Mouse (Mus musculus) urinary bladder, adult 18-20 months (tissue): ENCODE results near the gene Gabbr2.

Source experiments
- DNase-seq, 2 experiments: peaks; one replicate each; pipeline ENCODE4 v3.0.0; 2022; ENCODE audit warnings: low spot score in 2 of 2, mixed read lengths in 2 of 2

Gabbr2 gene

DNA sequence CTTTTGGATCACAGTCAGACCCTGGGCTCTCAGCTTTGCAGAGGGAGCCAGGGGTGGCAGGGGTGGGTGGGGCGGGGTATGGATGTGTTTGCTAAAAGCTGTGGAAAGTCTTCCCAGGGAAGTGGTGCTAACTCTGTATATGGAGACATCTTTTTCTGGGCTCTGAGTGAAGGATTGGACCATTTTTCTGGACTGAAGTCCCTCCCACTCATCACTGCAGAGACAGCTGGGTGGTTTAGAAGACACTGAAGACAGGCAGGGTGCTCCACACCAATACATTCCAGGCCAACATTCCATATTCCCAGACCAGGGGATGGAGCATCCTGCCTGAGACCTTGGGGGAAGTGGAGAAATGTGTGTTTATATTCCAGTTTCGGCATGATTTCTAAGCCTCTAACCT, 125.6 kb downstream of the Gabbr2 start:
- no peak for DNase-seq

- DNase-seq: no peak
These were observed 128.0 kb downstream of the Gabbr2 start for GRCm38 (mm10) chr4:46863721-46864120.

- no peak for DNase-seq
These were observed 129.0 kb downstream of the Gabbr2 start for GRCm38 (mm10) chr4:46862677-46863076.

GRCm38 (mm10) chr4:46860586-46860985, 131.1 kb downstream of the Gabbr2 start:
- DNase-seq: no peak

DNA sequence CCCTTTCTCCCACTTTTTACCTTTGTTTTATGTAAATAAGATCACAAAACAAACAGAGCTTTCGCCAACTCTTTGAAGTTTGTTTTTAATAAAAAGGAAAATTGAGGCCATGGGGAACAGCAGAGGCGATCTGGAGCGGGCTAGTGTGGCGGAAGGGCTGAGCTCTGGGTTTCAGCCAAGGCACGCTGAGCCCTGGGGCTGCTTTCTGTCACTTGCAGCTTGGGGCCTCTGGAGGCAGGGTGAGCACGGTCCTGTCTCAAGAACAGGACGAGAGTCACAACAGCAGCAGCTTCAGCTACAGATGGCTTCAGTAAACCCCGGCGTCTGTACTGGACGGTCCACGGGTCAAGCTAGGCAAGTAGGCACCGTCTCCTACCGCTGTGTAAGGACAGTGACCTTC, 132.8 kb downstream of the Gabbr2 start:
- no peak for DNase-seq

GRCm38 (mm10) chr4:46856145-46856544, 135.5 kb downstream of the Gabbr2 start:
- DNase-seq: no peak

DNA sequence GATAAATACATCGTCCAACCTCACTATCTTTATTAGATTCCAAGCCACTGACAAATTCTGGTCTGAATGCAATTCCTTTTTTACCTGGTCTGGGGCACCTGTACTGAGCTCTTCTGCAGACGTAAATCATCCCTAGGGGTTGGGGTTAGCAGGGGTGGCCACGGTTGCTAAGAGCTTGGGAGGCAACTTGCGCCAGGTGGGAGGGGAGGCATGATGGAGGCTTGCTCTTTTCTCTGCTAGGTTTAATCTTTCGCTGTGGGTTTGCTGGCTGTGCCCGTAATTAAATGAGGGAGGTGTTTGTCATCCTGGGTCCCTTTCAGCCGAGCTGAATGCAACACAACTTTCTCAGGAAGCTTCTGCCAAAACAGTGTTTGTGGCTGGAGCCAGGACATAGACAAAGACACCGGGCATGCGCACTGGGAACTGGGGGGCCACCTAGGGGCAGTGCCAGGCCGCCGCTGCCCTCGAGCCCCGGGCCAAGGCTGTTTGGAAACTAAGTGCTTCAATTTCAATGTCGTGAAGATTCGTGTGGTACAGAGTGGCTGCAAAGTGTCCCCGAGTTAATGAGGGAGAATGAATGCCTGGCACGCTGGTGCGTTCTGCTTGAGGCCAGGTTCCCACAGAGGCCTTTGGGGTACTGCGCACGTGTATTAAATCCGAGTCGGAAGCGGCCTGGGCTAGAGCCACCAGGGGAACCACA, 136.8 kb downstream of the Gabbr2 start:
- no peak for DNase-seq

GRCm38 (mm10) chr4:46853852-46854460, 137.7 kb downstream of the Gabbr2 start:
- no peak for DNase-seq

DNA sequence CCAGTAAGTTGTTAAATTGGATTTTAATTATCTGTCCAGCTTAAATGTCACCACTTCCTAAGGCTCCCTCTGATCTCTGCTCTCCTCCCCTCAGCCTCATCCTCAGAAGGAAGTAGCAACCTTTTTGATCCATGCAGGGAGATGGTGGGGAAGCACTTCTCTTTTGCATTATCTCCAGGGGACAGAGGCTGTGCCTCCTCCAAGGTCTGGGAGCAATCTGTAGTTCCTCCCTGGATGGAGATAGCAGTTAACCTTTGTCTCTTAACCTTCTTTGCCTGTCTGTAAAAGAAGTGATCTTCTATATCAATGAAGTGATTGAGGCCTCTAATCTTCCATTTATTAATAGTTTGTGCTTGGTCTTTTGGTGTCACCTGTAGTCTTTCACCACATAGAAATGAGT, 143.9 kb downstream of the Gabbr2 start:
- DNase-seq: no peak

- DNase-seq: no peak
These were observed 145.3 kb downstream of the Gabbr2 start for GRCm38 (mm10) chr4:46846396-46846795.

DNA sequence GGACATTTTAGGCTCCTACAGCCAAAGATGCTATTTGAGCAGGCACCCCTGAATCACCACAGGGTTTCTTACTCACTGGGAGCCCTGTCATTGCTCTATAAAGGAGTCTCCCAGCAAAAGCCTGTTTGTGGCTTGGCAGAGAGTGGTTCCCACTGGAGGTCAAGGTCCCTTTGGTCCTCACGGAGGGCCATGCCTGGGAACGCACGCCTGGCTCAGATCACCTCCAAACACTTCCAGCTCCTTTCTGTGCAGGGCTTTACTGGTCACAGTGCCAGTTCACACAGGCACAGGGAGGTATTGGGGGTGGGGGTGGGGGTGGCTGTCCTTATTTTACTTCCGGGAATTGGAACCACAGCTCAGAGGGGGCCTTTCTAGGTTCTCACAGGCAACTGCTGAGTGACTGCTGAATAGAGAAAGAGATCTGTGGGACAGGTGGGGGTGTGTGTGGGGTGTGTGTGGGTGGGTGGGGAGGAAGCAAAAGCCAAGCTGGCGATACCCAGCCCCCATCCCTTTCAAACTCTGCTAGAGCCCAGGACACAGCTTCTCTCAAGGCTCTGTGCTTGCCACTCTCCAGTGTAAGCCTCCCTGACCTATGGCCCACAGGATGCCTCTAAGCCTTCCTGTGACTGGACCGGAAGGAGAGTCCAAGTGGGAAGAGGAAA, 146.6 kb downstream of the Gabbr2 start:
- no peak for DNase-seq

- DNase-seq: no peak
These were observed 147.1 kb downstream of the Gabbr2 start for GRCm38 (mm10) chr4:46844567-46844966.

GRCm38 (mm10) chr4:46842596-46842995, 149.1 kb downstream of the Gabbr2 start:
- DNase-seq: no peak

- DNase-seq: no peak
These were observed 151.5 kb downstream of the Gabbr2 start for GRCm38 (mm10) chr4:46840146-46840545.

DNA sequence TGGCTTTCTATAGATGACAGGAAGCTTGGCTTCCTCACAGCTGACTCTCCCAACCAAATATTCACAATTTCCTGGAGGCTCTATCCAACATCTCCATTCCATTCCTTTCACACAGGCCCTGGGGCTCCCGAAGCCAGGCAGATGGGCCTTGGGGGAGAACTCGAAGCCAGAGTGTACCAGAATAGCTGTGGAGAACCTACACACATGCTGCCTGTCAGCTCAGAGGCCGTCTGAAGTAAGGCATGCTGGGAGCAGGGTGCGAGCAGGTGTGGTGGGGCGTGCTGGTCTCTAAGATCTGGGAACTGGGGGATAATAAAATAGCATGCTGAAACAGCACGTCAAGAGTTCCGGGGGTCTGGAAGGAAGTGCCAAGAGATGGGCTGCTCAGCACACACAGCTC, 154.3 kb downstream of the Gabbr2 start:
- DNase-seq: no peak

DNA sequence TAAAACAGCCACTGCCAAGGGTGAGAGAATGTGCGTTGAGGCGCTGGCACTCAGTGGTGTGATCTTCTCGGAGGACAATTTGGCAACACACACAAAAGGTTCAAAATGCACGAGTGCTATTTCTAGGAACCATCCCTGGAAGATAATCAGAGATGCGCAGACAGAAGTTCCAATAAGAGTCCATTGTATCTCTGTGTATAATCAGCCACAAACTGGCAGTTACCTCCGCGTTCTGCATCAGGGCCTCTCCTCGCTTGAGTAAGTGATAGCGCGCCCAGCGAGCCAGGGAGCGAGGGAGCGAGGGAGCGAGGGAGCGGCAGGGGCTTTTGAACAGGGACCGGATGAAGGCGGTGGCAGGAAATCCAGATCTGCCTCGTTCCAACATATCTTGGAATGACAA, 155.6 kb downstream of the Gabbr2 start:
- no peak for DNase-seq

DNA sequence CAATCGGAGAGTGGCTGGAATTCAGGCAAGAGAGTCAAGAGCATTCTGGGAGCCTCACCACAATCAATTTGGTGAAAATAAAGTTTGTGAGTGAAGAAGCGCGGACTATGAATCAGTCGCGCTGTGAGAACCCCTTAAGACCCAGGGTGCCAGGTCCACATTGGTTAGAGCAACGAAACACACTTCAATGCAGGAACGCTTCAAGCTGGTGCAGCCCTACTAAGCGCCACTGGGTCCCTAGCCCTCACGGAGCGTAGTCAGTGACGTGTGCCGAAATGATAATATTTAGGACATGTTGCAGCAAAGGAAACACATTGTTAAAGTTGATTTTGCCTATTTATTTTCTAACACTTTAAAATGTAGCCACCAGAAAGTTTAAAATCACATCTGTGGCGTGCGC, 156.6 kb downstream of the Gabbr2 start:
- DNase-seq: no peak

- DNase-seq: no peak
These were observed 158.7 kb downstream of the Gabbr2 start for GRCm38 (mm10) chr4:46832834-46833544.

DNA sequence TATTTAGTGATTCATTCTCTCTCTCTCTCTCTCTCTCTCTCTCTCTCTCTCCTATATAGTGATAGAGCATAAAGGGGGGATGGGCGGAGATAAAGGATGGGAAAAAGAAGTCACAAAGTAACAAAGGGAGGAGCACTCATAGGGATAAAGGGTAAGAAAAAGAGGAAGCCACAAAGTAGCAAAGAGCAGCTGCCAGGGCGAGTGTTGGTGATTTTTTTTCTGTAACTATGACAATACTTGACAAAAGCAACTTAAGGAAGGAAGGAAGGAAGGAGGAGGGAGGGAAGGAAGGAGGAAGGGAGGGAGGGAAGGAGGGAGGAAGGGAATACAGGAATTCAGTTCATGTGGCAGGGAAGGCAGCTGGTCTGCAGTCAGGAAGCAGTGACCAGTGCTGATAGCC, 162.0 kb downstream of the Gabbr2 start:
- DNase-seq: no peak

- DNase-seq: no peak
These were observed 163.5 kb downstream of the Gabbr2 start for GRCm38 (mm10) chr4:46828141-46828571.

- DNase-seq: no peak
These were observed 164.2 kb downstream of the Gabbr2 start for GRCm38 (mm10) chr4:46827471-46827870.

DNA sequence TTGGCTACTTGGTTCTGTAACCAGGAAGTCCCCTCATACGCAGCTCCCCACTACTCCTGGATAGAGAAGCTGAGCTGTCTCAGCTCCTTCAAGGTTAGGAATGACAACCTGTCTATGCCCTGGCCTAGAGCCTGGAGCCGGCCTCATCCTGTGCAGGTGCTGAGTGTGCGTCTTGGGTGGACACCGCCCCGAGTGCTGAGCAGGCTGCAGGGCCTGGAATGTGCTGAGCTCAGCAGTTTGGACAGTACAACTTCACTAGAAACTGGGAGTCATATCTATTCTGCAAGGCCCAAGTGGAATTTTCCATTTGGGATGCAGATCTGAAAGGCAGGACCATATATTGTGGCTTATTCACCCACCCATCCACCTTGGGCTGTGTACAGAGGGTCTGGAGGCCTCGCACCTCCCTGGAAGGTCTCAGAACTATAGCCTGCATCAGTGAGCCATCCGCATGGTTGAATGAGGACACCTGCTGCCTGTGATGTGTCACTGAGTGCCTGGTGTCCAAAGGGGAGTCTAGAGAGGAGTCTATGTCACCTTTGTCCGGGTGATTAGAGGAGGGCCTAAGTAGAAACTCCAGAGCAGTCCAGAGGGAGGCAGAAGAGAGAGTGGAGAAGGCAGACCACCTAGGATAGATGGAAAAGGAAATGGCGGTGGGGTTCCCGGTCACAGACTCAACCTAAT, 165.7 kb downstream of the Gabbr2 start:
- DNase-seq: no peak
